Mouse (Mus musculus) G1E (cell line): ENCODE data around the gene Wt1.

ENCODE experiments used
- CTCF ChIP-seq: IDR thresholded peaks from 2 replicates; pipeline ENCODE4 v1.5.1; 2012; ENCODE audit warnings: low read depth, low read length, inconsistent platforms, mixed read lengths
- GATA1 ChIP-seq: IDR thresholded peaks from 2 replicates; pipeline ENCODE4 v1.6.1; 2012; ENCODE audit warnings: borderline replicate concordance, low read length, inconsistent platforms, mixed read lengths
- TAL1 ChIP-seq: conservative IDR thresholded peaks from 2 replicates; pipeline ENCODE4 v1.6.1; 2012; ENCODE audit warnings: low read depth, low read length, inconsistent platforms, mixed read lengths

- TF ChIP-seq GATA1 = no peak
- no peak for TF ChIP-seq CTCF
- TF ChIP-seq TAL1 = no peak
Measured at GRCm38 (mm10) chr2:105123431-105123830, 2.9 kb upstream of the Wt1 start.
